Mouse (Mus musculus): ENCODE data around the gene Dab1.

GRCm38 (mm10) chr4:104572440-104572839 is 953.3 kb downstream of the Dab1 start:
- TF ChIP-seq CTCF (IDR thresholded peaks at IDR 0.05) (no peak), EP300 (IDR thresholded peaks at IDR 0.05) (peak; percentile 50; the same call in 1 of the 2 replicates)
